Mouse (Mus musculus) olfactory bulb, adult 2 months (tissue): ENCODE measurements around the gene 3110082I17Rik.

Experiments
- CTCF ChIP-seq: fragments of 200-500 bp; IDR thresholded peaks from 2 replicates; pipeline ENCODE4 v1.5.1; 2012; ENCODE audit warnings: low read depth, mild to moderate bottlenecking, low read length, moderate library complexity; ENCODE audit not compliant: insufficient read depth
- POLR2A ChIP-seq: fragments of 200-500 bp; IDR thresholded peaks from 2 replicates; pipeline ENCODE4 v1.6.1; 2012; ENCODE audit warnings: mild to moderate bottlenecking, low read depth, low read length, moderate library complexity; ENCODE audit not compliant: insufficient read depth

- TF ChIP-seq POLR2A (no peak), CTCF (no peak)
Measured at GRCm38 (mm10) chr5:139382760-139383159, 77.6 kb downstream of the 3110082I17Rik start.
